Mouse (Mus musculus) C2C12 (cell line): ENCODE results near the gene Ptges3l. TPM values are rescaled to one million over a fixed set of nuclear protein-coding genes. Genes with fewer than 3 reads are reported as not detected.

ENCODE experiments used
- H3K27me3 ChIP-seq: one replicate; pipeline ENCODE4 v1.6.1; 2011; ENCODE audit not compliant: control insufficient read depth, insufficient read depth, insufficient read length
- H3K36me3 ChIP-seq: one replicate; pipeline ENCODE4 v1.6.1; 2011; ENCODE audit not compliant: control insufficient read depth, insufficient read depth
- H3K4me3 ChIP-seq: one replicate; pipeline ENCODE4 v1.5.1; 2011; ENCODE audit warnings: mild to moderate bottlenecking, control low read depth; ENCODE audit not compliant: poor library complexity, insufficient read depth, severe bottlenecking
- H3K79me2 ChIP-seq: one replicate; pipeline ENCODE4 v1.6.1; 2011; ENCODE audit not compliant: control insufficient read depth, insufficient read depth
- H3K79me3 ChIP-seq: one replicate; pipeline ENCODE4 v1.6.1; 2011; ENCODE audit warnings: low read depth, control low read depth
- H3ac ChIP-seq: one replicate; pipeline ENCODE3; 2011; ENCODE audit warnings: low read depth; ENCODE audit not compliant: control insufficient read depth, insufficient read length
- CEBPB ChIP-seq: IDR thresholded peaks from one replicate; pipeline ENCODE4 v1.6.1; 2011; ENCODE audit warnings: low read depth, mild to moderate bottlenecking, control low read depth, moderate library complexity
- CTCF ChIP-seq: IDR thresholded peaks from one replicate; pipeline ENCODE4 v1.5.1; 2011; ENCODE audit not compliant: control insufficient read depth, insufficient read depth, insufficient read length
- FOSL1 ChIP-seq: IDR thresholded peaks from one replicate; pipeline ENCODE4 v1.8.0; 2011; ENCODE audit warnings: mild to moderate bottlenecking, low read length; ENCODE audit not compliant: poor library complexity, insufficient read depth, severe bottlenecking
- MAX ChIP-seq: IDR thresholded peaks from one replicate; pipeline ENCODE4 v1.6.1; 2011; ENCODE audit warnings: mild to moderate bottlenecking, control low read depth
- MYOD1 ChIP-seq: IDR thresholded peaks from one replicate; pipeline ENCODE4 v1.6.1; 2011; ENCODE audit warnings: low read depth; ENCODE audit not compliant: control insufficient read depth, insufficient read length
- MYOG ChIP-seq: IDR thresholded peaks from one replicate; pipeline ENCODE4 v1.6.1; 2011; ENCODE audit not compliant: control insufficient read depth, insufficient read length; ENCODE audit errors: extremely low read depth
- USF1 ChIP-seq: IDR thresholded peaks from one replicate; pipeline ENCODE4 v1.6.1; 2011; ENCODE audit warnings: low read depth, mild to moderate bottlenecking, control low read depth, moderate library complexity
- polyA plus RNA-seq: library from polyadenylated mRNA; unstranded; fragments of >200 nt; fragmentation: generic; extraction: Trizol; gene quantifications from one replicate; pipeline ENCODE4 v1.2.1, GENCODE M21; 2012; ENCODE audit warnings: missing spikeins

The Ptges3l gene
- polyA plus RNA-seq, 1 experiment: 19.2 TPM

- TF ChIP-seq MYOG (no peak), FOSL1 (no peak), CTCF (no peak), MYOD1 (no peak), USF1 (no peak), CEBPB (no peak)
- H3ac ChIP-seq: no peak overlapping the region
- H3K79me3 ChIP-seq: peaks cover 4% of the 10 kb centered on the region
- no peak overlapping the region for H3K4me3 ChIP-seq
- no peaks in the 10 kb centered on the region for H3K27me3 ChIP-seq
- H3K79me2 ChIP-seq: peaks cover 7% of the 10 kb centered on the region
- peaks cover 68% of the 10 kb centered on the region for H3K36me3 ChIP-seq
These were observed 8.3 kb upstream of the Ptges3l start for GRCm38 (mm10) chr11:101433396-101433795.

DNA sequence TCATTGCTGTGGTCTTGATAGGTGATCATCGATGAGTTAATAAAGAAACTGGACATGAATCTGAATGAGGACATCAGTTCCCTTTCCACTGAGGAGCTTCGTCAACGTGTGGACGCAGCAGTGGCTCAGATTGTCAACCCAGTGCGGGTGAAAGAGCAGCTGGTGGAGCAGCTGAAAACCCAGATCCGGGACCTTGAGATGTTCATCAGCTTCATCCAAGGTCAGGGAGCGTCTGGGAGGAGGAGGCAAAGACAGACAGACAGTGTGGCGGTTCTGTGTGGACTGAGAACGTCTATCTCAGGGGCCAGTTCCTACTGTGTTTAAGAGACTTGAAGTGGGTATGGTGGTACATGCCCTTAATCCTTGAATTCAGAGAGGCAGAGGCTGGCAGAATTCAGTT, 6.2 kb upstream of the Ptges3l start:
- Histone ChIP-seq H3ac (no peak overlapping the region), H3K4me3 (no peak overlapping the region), H3K79me3 (peaks cover 14% of the 10 kb centered on the region), H3K79me2 (peaks cover 26% of the 10 kb centered on the region), H3K36me3 (peaks cover 68% of the 10 kb centered on the region), H3K27me3 (no peaks in the 10 kb centered on the region)
- TF ChIP-seq FOSL1 (no peak), CTCF (no peak), MYOD1 (no peak), USF1 (no peak), MAX (no peak), CEBPB (no peak), MYOG (no peak)

- no peaks in the 10 kb centered on the region for H3K27me3 ChIP-seq
These were observed 1.0 kb upstream of the Ptges3l start for GRCm38 (mm10) chr11:101426165-101426564.

DNA sequence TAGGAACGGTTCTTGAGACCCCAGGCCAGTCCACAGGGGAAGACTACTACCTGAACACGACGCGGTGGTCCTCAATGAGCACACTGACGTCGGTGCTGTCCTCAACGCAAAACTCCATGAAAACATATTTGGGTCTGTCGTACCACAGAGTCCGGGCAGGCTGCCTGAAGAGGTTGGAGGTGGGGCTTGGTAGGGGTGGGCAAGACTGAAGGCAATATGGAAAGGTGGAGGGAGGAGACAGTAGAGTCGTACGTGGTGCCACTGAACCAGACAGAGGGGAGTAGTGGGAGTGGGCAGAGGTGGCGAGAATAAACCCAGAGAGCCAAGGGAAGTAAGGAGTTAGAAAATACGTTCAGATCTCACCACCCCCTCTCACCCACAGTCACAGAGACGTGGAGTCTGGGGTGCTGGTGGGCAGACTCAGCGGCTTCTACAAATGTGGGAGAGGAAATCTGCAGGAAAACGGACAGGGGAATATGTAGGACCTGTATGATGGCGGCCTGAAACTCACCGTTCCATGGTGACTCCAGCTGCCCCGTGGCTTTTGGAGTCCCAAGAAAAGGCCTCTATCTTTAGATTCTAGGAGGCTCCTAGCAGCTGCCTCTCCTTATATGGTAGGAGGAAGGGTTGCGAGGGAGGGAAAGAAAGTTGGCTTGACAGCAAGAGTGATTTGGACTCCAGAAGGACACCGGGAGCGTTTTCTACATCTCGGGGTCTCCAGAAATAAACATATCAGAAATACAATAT, 855 bp downstream of the Ptges3l start, which contains the start of gene Gm27029:
Gm27029 (minus strand) TSS at position 692 of the 747 bp plus-strand sequence.
- Histone ChIP-seq H3K79me2 (peaks cover 40% of the 10 kb centered on the region), H3K36me3 (peaks cover 4% of the 10 kb centered on the region), H3K79me3 (peaks cover 16% of the 10 kb centered on the region), H3K4me3 (peak within 1 kb of the TSS; percentile 99), H3ac (peak within 1 kb of the TSS; percentile 75), H3K27me3 (no peaks in the 10 kb centered on the region)
- no peak for TF ChIP-seq CTCF
- TF ChIP-seq MYOD1: no peak
- no peak for TF ChIP-seq FOSL1
- TF ChIP-seq MYOG: no peak
- no peak for TF ChIP-seq CEBPB
- TF ChIP-seq USF1: no peak
- TF ChIP-seq MAX: no peak

More at GRCm38 (mm10) chr11:101426165-101426564, 1.0 kb upstream of the Ptges3l start:
- peaks cover 22% of the 10 kb centered on the region for H3K36me3 ChIP-seq
- no peak overlapping the region for H3ac ChIP-seq
- peaks cover 40% of the 10 kb centered on the region for H3K79me2 ChIP-seq
- peak overlapping the region; percentile 99 for H3K4me3 ChIP-seq
- H3K79me3 ChIP-seq: peaks cover 16% of the 10 kb centered on the region
- TF ChIP-seq FOSL1 (no peak), USF1 (no peak), MAX (no peak), MYOG (no peak), CEBPB (no peak), MYOD1 (no peak), CTCF (no peak)

- Histone ChIP-seq H3K79me3 (no peaks in the 10 kb centered on the region), H3ac (no peak overlapping the region), H3K4me3 (no peak overlapping the region), H3K36me3 (no peaks in the 10 kb centered on the region), H3K79me2 (peaks cover 16% of the 10 kb centered on the region), H3K27me3 (no peaks in the 10 kb centered on the region)
- TF ChIP-seq FOSL1 (no peak), CTCF (no peak), CEBPB (no peak), MYOD1 (no peak), USF1 (no peak), MYOG (no peak), MAX (no peak)
These were observed 5.0 kb downstream of the Ptges3l start for GRCm38 (mm10) chr11:101420148-101420547.
